Mouse (Mus musculus) CH12.LX (cell line): Measurements from ENCODE around the gene Gm7903. TPM values are rescaled to one million over a fixed set of nuclear protein-coding genes. Genes with fewer than 3 reads are reported as not detected.
"Not testable (repeated sequence)": the region's sequence is repeated elsewhere in the genome, so short reads cannot be mapped to it uniquely, and the experiment has no call there.

ENCODE experiments used
- DNase-seq: peaks from one replicate; pipeline ENCODE4 v3.0.0-alpha.2; 2013; ENCODE audit errors: extremely low read depth
- H3K27ac ChIP-seq: 2 replicates; pipeline ENCODE4 v1.5.1; 2012; ENCODE audit warnings: low read depth, mild to moderate bottlenecking, control low read depth, moderate library complexity; ENCODE audit not compliant: insufficient read depth
- H3K27me3 ChIP-seq: replicated peaks from 2 replicates; pipeline ENCODE3; 2012; ENCODE audit warnings: inconsistent platforms
- H3K36me3 ChIP-seq, 2 experiments: replicated peaks in 1 of 2; 2 replicates each; pipeline versions ENCODE3 to v1.6.1; 2012; ENCODE audit warnings: inconsistent platforms in 1 of 2, low read length in 1 of 2, mild to moderate bottlenecking in 1 of 2, mixed read lengths in 1 of 2, moderate library complexity in 1 of 2; ENCODE audit not compliant: control insufficient read depth in 1 of 2, insufficient read depth in 1 of 2
- H3K4me1 ChIP-seq, 2 experiments: 2 replicates each; pipeline ENCODE4 v1.6.1; 2012; ENCODE audit warnings: inconsistent platforms in 1 of 2, moderate library complexity in 1 of 2; ENCODE audit not compliant: insufficient read depth in 2 of 2, control insufficient read depth in 1 of 2
- H3K4me2 ChIP-seq: 2 replicates; pipeline ENCODE4 v1.6.1; 2012; ENCODE audit warnings: low read depth, mild to moderate bottlenecking, control low read depth; ENCODE audit not compliant: poor library complexity, insufficient read depth, severe bottlenecking
- H3K4me3 ChIP-seq, 3 experiments: fragments of 150-350 bp in 1 of 3; sonication (generic) in 1 of 3; replicated peaks in 1 of 3; 2 replicates each; pipeline versions ENCODE3 to v1.5.1; 2011 to 2012; ENCODE audit warnings: low read depth in 2 of 3, low read length in 2 of 3, mild to moderate bottlenecking in 2 of 3, moderate library complexity in 2 of 3, control low read depth in 1 of 3, improper control_type of control experiment in 1 of 3, inconsistent platforms in 1 of 3, mixed read lengths in 1 of 3; ENCODE audit not compliant: poor library complexity in 1 of 3
- H3K79me2 ChIP-seq: replicated peaks from 2 replicates; pipeline ENCODE4 v1.6.1; 2012; ENCODE audit warnings: mild to moderate bottlenecking, moderate library complexity; ENCODE audit not compliant: control insufficient read depth, poor library complexity, insufficient read depth, severe bottlenecking; ENCODE audit errors: extremely low read depth
- H3K9ac ChIP-seq: 2 replicates; pipeline ENCODE4 v1.6.1; 2012; ENCODE audit warnings: low read depth, mild to moderate bottlenecking, control low read depth, moderate library complexity; ENCODE audit not compliant: insufficient read depth
- H3K9me3 ChIP-seq: replicated peaks from 2 replicates; pipeline ENCODE3; 2012; ENCODE audit warnings: low read length, inconsistent platforms, mixed read lengths
- dilution Hi-C: fragments of 300-500 bp; cut with MboI; formaldehyde crosslinking; loops from 2 replicates; pipeline ENCODE4 v1.14.3; 2020; ENCODE audit warnings: low sequenced_read_pairs; ENCODE audit not compliant: extremely low pct_unique_long_range_greater_than_20kb, extremely low pct_ligation_motif_present
- in situ Hi-C: fragments of 300-500 bp; cut with MboI; formaldehyde crosslinking; loops from 3 replicates; pipeline ENCODE4 v1.14.3; 2019; ENCODE audit warnings: low sequenced_read_pairs, low pct_ligation_motif_present, low pct_unique_long_range_greater_than_20kb, mixed read lengths
- polyA plus RNA-seq: library from polyadenylated mRNA; unstranded; fragments of >175 nt; gene quantifications from 2 replicates; pipeline ENCODE4 v1.2.1, GENCODE M21; 2012; ENCODE audit warnings: low read depth; ENCODE audit not compliant: insufficient read length
- total RNA-seq, 2 experiments: library from RNA; depleted of rRNA; stranded (reverse); fragments of 300-350 nt in 1 of 2; fragments of >200 nt in 1 of 2; gene quantifications; 2 replicates each; pipeline ENCODE4 v1.2.3; 2012 to 2014

Gm7903 gene
- total RNA-seq (2012; rRNA removed) (0.17 TPM in 1 of 2 replicates, not detected in the other), total RNA-seq (2014; rRNA removed) (0.36 TPM in 1 of 2 replicates, not detected in the other), polyA plus RNA-seq (not detected in 2 replicates)

GRCm38 (mm10) chrX:135433535-135433934, at the start of gene Gm7903:
Gene Gm7903 (plus strand): TSS chrX:135433835.
- DNase-seq, H3K4me1 ChIP-seq: not testable (repeated sequence)

GRCm38 (mm10) chrX:135403578-135403977, 30.1 kb upstream of the Gm7903 start:
- H3K27ac ChIP-seq, dilution Hi-C loops, H3K9ac ChIP-seq, in situ Hi-C loops, H3K4me1 ChIP-seq, H3K36me3 ChIP-seq, H3K27me3 ChIP-seq, DNase-seq, H3K9me3 ChIP-seq, H3K4me3 ChIP-seq, H3K79me2 ChIP-seq, H3K4me2 ChIP-seq: not testable (repeated sequence)

More at GRCm38 (mm10) chrX:135433535-135433934, at the start of gene Gm7903:
- H3K36me3 ChIP-seq, H3K9ac ChIP-seq, H3K27me3 ChIP-seq, dilution Hi-C loops, in situ Hi-C loops, H3K4me2 ChIP-seq, H3K79me2 ChIP-seq, H3K27ac ChIP-seq, H3K9me3 ChIP-seq, H3K4me3 ChIP-seq: not testable (repeated sequence)

GRCm38 (mm10) chrX:135421203-135421602, 12.4 kb upstream of the Gm7903 start:
- H3K36me3 ChIP-seq, dilution Hi-C loops, H3K4me2 ChIP-seq, H3K9ac ChIP-seq, in situ Hi-C loops, H3K79me2 ChIP-seq, H3K9me3 ChIP-seq, H3K27ac ChIP-seq, H3K4me3 ChIP-seq, DNase-seq, H3K27me3 ChIP-seq, H3K4me1 ChIP-seq: not testable (repeated sequence)

GRCm38 (mm10) chrX:135421824-135422223, 11.8 kb upstream of the Gm7903 start:
- H3K4me1 ChIP-seq, H3K79me2 ChIP-seq, H3K36me3 ChIP-seq, H3K27me3 ChIP-seq, DNase-seq, H3K9me3 ChIP-seq, H3K4me3 ChIP-seq, in situ Hi-C loops, H3K27ac ChIP-seq, dilution Hi-C loops, H3K9ac ChIP-seq, H3K4me2 ChIP-seq: not testable (repeated sequence)

- H3K27ac ChIP-seq, H3K79me2 ChIP-seq, H3K4me1 ChIP-seq, H3K36me3 ChIP-seq, H3K27me3 ChIP-seq, dilution Hi-C loops, H3K4me3 ChIP-seq, H3K9me3 ChIP-seq, H3K9ac ChIP-seq, DNase-seq, in situ Hi-C loops, H3K4me2 ChIP-seq: not testable (repeated sequence)
Measured at GRCm38 (mm10) chrX:135422473-135422872, 11.2 kb upstream of the Gm7903 start.

- H3K4me2 ChIP-seq, H3K4me3 ChIP-seq, H3K27me3 ChIP-seq, dilution Hi-C loops, H3K9ac ChIP-seq, H3K9me3 ChIP-seq, H3K79me2 ChIP-seq, H3K4me1 ChIP-seq, in situ Hi-C loops, H3K27ac ChIP-seq, DNase-seq, H3K36me3 ChIP-seq: not testable (repeated sequence)
Measured at GRCm38 (mm10) chrX:135464160-135464559, 30.5 kb downstream of the Gm7903 start.
